Mouse (Mus musculus) layer of hippocampus, adult 18-20 months (tissue): ENCODE results near the gene Hunk. TPM values are rescaled to one million over a fixed set of nuclear protein-coding genes. Genes with fewer than 3 reads are reported as not detected.

Experiments used
- DNase-seq, 2 experiments: peaks; one replicate each; pipeline ENCODE4 v3.0.0; 2022; ENCODE audit warnings: low spot score in 2 of 2
- total RNA-seq, 2 experiments: library from RNA; stranded (reverse); gene quantifications; 2 replicates each; pipeline ENCODE4 v1.2.3; 2021

The Hunk gene
- total RNA-seq, 2 experiments from 2014 or later: 24.3 to 28.9 TPM

DNA sequence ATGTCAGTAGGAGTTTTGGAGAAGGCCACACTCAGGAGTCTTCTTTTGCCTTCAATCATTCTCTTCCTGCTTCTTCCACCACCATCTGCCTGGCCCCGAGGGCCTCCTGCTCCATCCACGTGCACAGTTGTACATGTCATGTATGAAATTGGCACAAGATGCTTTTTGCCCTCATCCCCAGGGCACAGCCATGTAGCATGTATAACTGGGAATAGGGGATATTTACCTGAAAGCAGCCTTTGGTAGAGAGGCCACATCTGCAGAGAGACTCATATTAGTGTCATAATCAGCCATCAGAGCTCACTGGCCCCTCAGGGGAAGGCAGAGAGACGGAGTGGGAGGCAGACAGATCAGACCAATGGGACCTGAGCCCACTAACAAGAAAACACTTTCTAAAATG, 160.8 kb downstream of the Hunk start:
- no peak for DNase-seq

GRCm38 (mm10) chr16:90547996-90548395, 162.2 kb downstream of the Hunk start:
- no peak for DNase-seq

Other genes starting within 250 kb of the Hunk start
- 100 to 1,000 TPM; 109 to 111 TPM for gene Tiam1, start 242.2 kb upstream of the Hunk start, total RNA-seq
- 100 to 1,000 TPM; 412 to 430 TPM for gene Sod1, start 165.3 kb upstream of the Hunk start, total RNA-seq
- gene Scaf4, start 101.5 kb upstream of the Hunk start, total RNA-seq: 10 to 100 TPM; 43.7 to 46.8 TPM